Mouse (Mus musculus) CH12.LX (cell line): ENCODE measurements at regions not wholly inside any gene's neighbourhood (a gene's known extent, or its start where the extent isn't known, plus 50 kb on each side); places are given as distances from the start of the nearest gene placed in this dataset.
"Not testable (repeated sequence)": the region's sequence is repeated elsewhere in the genome, so short reads cannot be mapped to it uniquely, and the experiment has no call there.

ENCODE experiments used
- DNase-seq: peaks from one replicate; pipeline ENCODE4 v3.0.0-alpha.2; 2013; ENCODE audit errors: extremely low read depth
- H3K27ac ChIP-seq: 2 replicates; pipeline ENCODE4 v1.5.1; 2012; ENCODE audit warnings: low read depth, mild to moderate bottlenecking, control low read depth, moderate library complexity; ENCODE audit not compliant: insufficient read depth
- H3K27me3 ChIP-seq: replicated peaks from 2 replicates; pipeline ENCODE3; 2012; ENCODE audit warnings: inconsistent platforms
- H3K36me3 ChIP-seq, 2 experiments: replicated peaks in 1 of 2; 2 replicates each; pipeline versions ENCODE3 to v1.6.1; 2012; ENCODE audit warnings: inconsistent platforms in 1 of 2, low read length in 1 of 2, mild to moderate bottlenecking in 1 of 2, mixed read lengths in 1 of 2, moderate library complexity in 1 of 2; ENCODE audit not compliant: control insufficient read depth in 1 of 2, insufficient read depth in 1 of 2
- H3K4me1 ChIP-seq, 2 experiments: 2 replicates each; pipeline ENCODE4 v1.6.1; 2012; ENCODE audit warnings: inconsistent platforms in 1 of 2, moderate library complexity in 1 of 2; ENCODE audit not compliant: insufficient read depth in 2 of 2, control insufficient read depth in 1 of 2
- H3K4me2 ChIP-seq: 2 replicates; pipeline ENCODE4 v1.6.1; 2012; ENCODE audit warnings: low read depth, mild to moderate bottlenecking, control low read depth; ENCODE audit not compliant: poor library complexity, insufficient read depth, severe bottlenecking
- H3K4me3 ChIP-seq, 3 experiments: fragments of 150-350 bp in 1 of 3; sonication (generic) in 1 of 3; replicated peaks in 1 of 3; 2 replicates each; pipeline versions ENCODE3 to v1.5.1; 2011 to 2012; ENCODE audit warnings: low read depth in 2 of 3, low read length in 2 of 3, mild to moderate bottlenecking in 2 of 3, moderate library complexity in 2 of 3, control low read depth in 1 of 3, improper control_type of control experiment in 1 of 3, inconsistent platforms in 1 of 3, mixed read lengths in 1 of 3; ENCODE audit not compliant: poor library complexity in 1 of 3
- H3K79me2 ChIP-seq: replicated peaks from 2 replicates; pipeline ENCODE4 v1.6.1; 2012; ENCODE audit warnings: mild to moderate bottlenecking, moderate library complexity; ENCODE audit not compliant: control insufficient read depth, poor library complexity, insufficient read depth, severe bottlenecking; ENCODE audit errors: extremely low read depth
- H3K9ac ChIP-seq: 2 replicates; pipeline ENCODE4 v1.6.1; 2012; ENCODE audit warnings: low read depth, mild to moderate bottlenecking, control low read depth, moderate library complexity; ENCODE audit not compliant: insufficient read depth
- H3K9me3 ChIP-seq: replicated peaks from 2 replicates; pipeline ENCODE3; 2012; ENCODE audit warnings: low read length, inconsistent platforms, mixed read lengths
- BHLHE40 ChIP-seq: IDR thresholded peaks from 2 replicates; pipeline ENCODE4 v1.6.1; 2011; ENCODE audit warnings: mild to moderate bottlenecking, low read depth, low read length, improper control_type of control experiment
- CHD1 ChIP-seq: IDR thresholded peaks from 2 replicates; pipeline ENCODE4 v1.6.1; 2012; ENCODE audit warnings: low read depth, low read length, improper control_type of control experiment, inconsistent platforms
- CTCF ChIP-seq, 2 experiments: IDR thresholded peaks in 1 of 2; conservative IDR thresholded peaks in 1 of 2; 2 replicates each; pipeline ENCODE4 v1.5.1; 2011 to 2012; ENCODE audit warnings: low read depth in 2 of 2, low read length in 2 of 2, improper control_type of control experiment in 1 of 2, inconsistent platforms in 1 of 2, mild to moderate bottlenecking in 1 of 2, moderate library complexity in 1 of 2
- E2F4 ChIP-seq: IDR thresholded peaks from 2 replicates; pipeline ENCODE4 v1.6.1; 2011; ENCODE audit warnings: low read depth, low read length, improper control_type of control experiment; ENCODE audit not compliant: insufficient replicate concordance
- GABPA ChIP-seq: IDR thresholded peaks from 2 replicates; pipeline ENCODE4 v1.6.1; 2012; ENCODE audit warnings: low read depth, low read length, improper control_type of control experiment, inconsistent platforms; ENCODE audit not compliant: insufficient replicate concordance
- HCFC1 ChIP-seq: IDR thresholded peaks from 2 replicates; pipeline ENCODE4 v1.6.1; 2012; ENCODE audit warnings: low read depth, mild to moderate bottlenecking, inconsistent platforms, low read length, improper control_type of control experiment
- IRF4 ChIP-seq: IDR thresholded peaks from 2 replicates; pipeline ENCODE4 v1.6.1; 2014; ENCODE audit warnings: low read depth, mild to moderate bottlenecking, inconsistent platforms, low read length, improper control_type of control experiment
- JUN ChIP-seq: IDR thresholded peaks from 2 replicates; pipeline ENCODE4 v1.6.1; 2011; ENCODE audit warnings: low read depth, mild to moderate bottlenecking, low read length, improper control_type of control experiment, moderate library complexity; ENCODE audit not compliant: insufficient read depth
- JUND ChIP-seq: conservative IDR thresholded peaks from 2 replicates; pipeline ENCODE4 v1.6.1; 2011; ENCODE audit warnings: low read depth, low read length, improper control_type of control experiment
- KAT2A ChIP-seq: IDR thresholded peaks from 2 replicates; pipeline ENCODE4 v1.6.1; 2012; ENCODE audit warnings: low read length, improper control_type of control experiment, inconsistent platforms; ENCODE audit not compliant: insufficient replicate concordance
- MAFK ChIP-seq: IDR thresholded peaks from 2 replicates; pipeline ENCODE4 v1.6.1; 2011; ENCODE audit warnings: low read length, improper control_type of control experiment; ENCODE audit not compliant: insufficient replicate concordance
- MXI1 ChIP-seq: IDR thresholded peaks from 2 replicates; pipeline ENCODE4 v1.6.1; 2011; ENCODE audit warnings: mild to moderate bottlenecking, low read depth, low read length, improper control_type of control experiment
- MYC ChIP-seq: IDR thresholded peaks from 2 replicates; pipeline ENCODE4 v1.6.1; 2011; ENCODE audit warnings: low read depth, mild to moderate bottlenecking, improper control_type of control experiment, low read length
- NRF1 ChIP-seq: IDR thresholded peaks from 2 replicates; pipeline ENCODE4 v1.6.1; 2014; ENCODE audit warnings: low read depth, mild to moderate bottlenecking, inconsistent platforms, low read length, improper control_type of control experiment, moderate library complexity
- POLR2A ChIP-seq: IDR thresholded peaks from 2 replicates; pipeline ENCODE4 v1.6.1; 2011; ENCODE audit warnings: low read depth, mild to moderate bottlenecking, improper control_type of control experiment, low read length
- POLR2AphosphoS2 ChIP-seq: IDR thresholded peaks from 2 replicates; pipeline ENCODE4 v1.6.1; 2011; ENCODE audit warnings: low read depth, low read length, improper control_type of control experiment
- RAD21 ChIP-seq: IDR thresholded peaks from 2 replicates; pipeline ENCODE4 v1.6.1; 2011; ENCODE audit warnings: low read depth, mild to moderate bottlenecking, low read length, improper control_type of control experiment, moderate library complexity
- RCOR1 ChIP-seq: conservative IDR thresholded peaks from 2 replicates; pipeline ENCODE4 v1.6.1; 2012; ENCODE audit warnings: low read depth, mild to moderate bottlenecking, inconsistent platforms, low read length, improper control_type of control experiment
- TBP ChIP-seq: conservative IDR thresholded peaks from 2 replicates; pipeline ENCODE4 v1.6.1; 2011; ENCODE audit warnings: low read depth, low read length, improper control_type of control experiment
- UBTF ChIP-seq: IDR thresholded peaks from 2 replicates; pipeline ENCODE4 v1.6.1; 2012; ENCODE audit warnings: low read depth, mild to moderate bottlenecking, inconsistent platforms, low read length, improper control_type of control experiment, moderate library complexity
- USF1 ChIP-seq: IDR thresholded peaks from 2 replicates; pipeline ENCODE4 v1.6.1; 2014; ENCODE audit warnings: low read depth, mild to moderate bottlenecking, inconsistent platforms, low read length, improper control_type of control experiment
- ZC3H11A ChIP-seq: IDR thresholded peaks from 2 replicates; pipeline ENCODE4 v1.6.1; 2012; ENCODE audit warnings: low read depth, mild to moderate bottlenecking, inconsistent platforms, low read length, improper control_type of control experiment
- ZMIZ1 ChIP-seq: IDR thresholded peaks from 2 replicates; pipeline ENCODE4 v1.6.1; 2012; ENCODE audit warnings: low read depth, mild to moderate bottlenecking, inconsistent platforms, low read length, improper control_type of control experiment
- dilution Hi-C: fragments of 300-500 bp; cut with MboI; formaldehyde crosslinking; loops from 2 replicates; pipeline ENCODE4 v1.14.3; 2020; ENCODE audit warnings: low sequenced_read_pairs; ENCODE audit not compliant: extremely low pct_unique_long_range_greater_than_20kb, extremely low pct_ligation_motif_present
- in situ Hi-C: fragments of 300-500 bp; cut with MboI; formaldehyde crosslinking; loops from 3 replicates; pipeline ENCODE4 v1.14.3; 2019; ENCODE audit warnings: low sequenced_read_pairs, low pct_ligation_motif_present, low pct_unique_long_range_greater_than_20kb, mixed read lengths

GRCm38 (mm10) chr12:106357867-106358266 lies 347.8 kb downstream of the Vrk1 start:
- Histone ChIP-seq H3K9me3 (peaks cover 73% of the 10 kb centered on the region), H3K4me2 (no peak overlapping the region), H3K4me3 (no peak overlapping the region), H3K79me2 (no peaks in the 10 kb centered on the region), H3K36me3 (no peaks in the 10 kb centered on the region), H3K9ac (no peak overlapping the region), H3K27ac (no peak overlapping the region), H3K4me1 (no peaks in the 10 kb centered on the region), H3K27me3 (no peaks in the 10 kb centered on the region)
- in situ Hi-C loops (no loop called here), dilution Hi-C loops (no loop called here)
- no peak for DNase-seq
- no peak for TF ChIP-seq USF1
- TF ChIP-seq KAT2A: no peak
- no peak for TF ChIP-seq POLR2AphosphoS2
- TF ChIP-seq UBTF: no peak
- TF ChIP-seq BHLHE40: no peak
- TF ChIP-seq IRF4: no peak
- TF ChIP-seq CTCF (conservative IDR thresholded peaks at IDR 0.05 in 1 of 2, IDR thresholded peaks at IDR 0.05 in 1 of 2; ENCODE audit: low read depth in 2 of 2, low read length in 2 of 2): no peak
- no peak for TF ChIP-seq ZMIZ1
- no peak for TF ChIP-seq JUN
- no peak for TF ChIP-seq HCFC1
- TF ChIP-seq RCOR1: no peak
- TF ChIP-seq POLR2A: no peak

- H3K9ac ChIP-seq, dilution Hi-C loops, H3K27me3 ChIP-seq, H3K27ac ChIP-seq, H3K4me3 ChIP-seq, in situ Hi-C loops, DNase-seq, H3K79me2 ChIP-seq, H3K4me2 ChIP-seq, H3K4me1 ChIP-seq, H3K36me3 ChIP-seq: not testable (repeated sequence)
- H3K9me3 ChIP-seq: peaks cover 82% of the 10 kb centered on the region
These were observed 351.6 kb downstream of the Vrk1 start for GRCm38 (mm10) chr12:106361646-106362045.

- TF ChIP-seq E2F4 (no peak), GABPA (no peak), MAFK (no peak), ZC3H11A (no peak), TBP (no peak), POLR2AphosphoS2 (no peak), NRF1 (no peak), JUND (no peak), RCOR1 (no peak), HCFC1 (no peak), MXI1 (no peak), POLR2A (no peak), MYC (no peak), RAD21 (no peak), IRF4 (no peak), CHD1 (no peak), CTCF (conservative IDR thresholded peaks at IDR 0.05 in 1 of 2, IDR thresholded peaks at IDR 0.05 in 1 of 2; ENCODE audit: low read depth in 2 of 2, low read length in 2 of 2) (no peak), UBTF (no peak)
- TF ChIP-seq, all 38 proteins: peak for 0
- no peaks in the 10 kb centered on the region for H3K4me1 ChIP-seq
- no peak overlapping the region for H3K4me3 ChIP-seq
- no peaks in the 10 kb centered on the region for H3K79me2 ChIP-seq
- H3K9me3 ChIP-seq: peaks cover 61% of the 10 kb centered on the region
- H3K27me3 ChIP-seq: no peaks in the 10 kb centered on the region
- H3K27ac ChIP-seq: no peak overlapping the region
- H3K36me3 ChIP-seq: no peaks in the 10 kb centered on the region
- DNase-seq: no peak
- H3K4me2 ChIP-seq: no peak overlapping the region
- H3K9ac ChIP-seq: no peak overlapping the region
- dilution Hi-C loops: no loop called here
- in situ Hi-C loops: no loop called here
These were observed 364.9 kb downstream of the Vrk1 start for GRCm38 (mm10) chr12:106374840-106375375.
